Mouse (Mus musculus) E14TG2a.4 (cell line): ENCODE measurements around the gene Tmem132a.

ENCODE experiments used
- CTCF ChIP-seq: conservative IDR thresholded peaks from 2 replicates; pipeline ENCODE4 v1.5.1; 2014; ENCODE audit warnings: low read length
- NANOG ChIP-seq: IDR thresholded peaks from 2 replicates; pipeline ENCODE4 v1.6.1; 2014; ENCODE audit warnings: borderline replicate concordance, low read length, mixed read lengths
- POU5F1 ChIP-seq: IDR thresholded peaks from 2 replicates; pipeline ENCODE4 v1.6.1; 2014; ENCODE audit warnings: low read length, borderline replicate concordance

GRCm38 (mm10) chr19:10810176-10810492 lies 59.6 kb downstream of the Tmem132a start:
- no peak for TF ChIP-seq CTCF
- no peak for TF ChIP-seq NANOG
- no peak for TF ChIP-seq POU5F1
